Mouse (Mus musculus): ENCODE measurements at regions not wholly inside any gene's neighbourhood (a gene's known extent, or its start where the extent isn't known, plus 50 kb on each side); places are given as distances from the start of the nearest gene placed in this dataset.

DNA sequence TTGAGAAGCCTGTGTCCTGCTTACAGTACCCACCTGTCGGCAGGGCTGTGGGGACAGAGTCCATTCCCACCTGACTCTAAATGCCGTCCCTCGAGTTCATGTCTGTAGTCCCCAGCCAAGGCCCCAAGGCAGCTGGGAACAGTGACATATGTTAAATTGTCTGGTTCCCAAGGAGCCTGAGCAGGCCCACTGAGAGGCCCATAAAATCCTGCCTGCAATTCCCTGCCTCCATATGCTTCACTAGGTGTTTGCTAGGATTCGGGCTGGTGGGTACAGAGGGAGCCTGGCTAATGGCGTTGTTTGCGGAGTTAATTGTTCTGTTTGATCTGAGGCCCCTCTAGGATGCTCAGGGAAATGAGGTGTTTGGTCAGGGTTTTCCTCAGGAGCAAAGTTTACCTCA lies 258.8 kb upstream of the 9630041A04Rik start:
- no peak for DNase-seq (ENCODE audit: low read depth, low spot score)
- Histone ChIP-seq H3K27me3 (ENCODE audit: control insufficient read depth in 1 of 2, insufficient read depth in 2 of 2, low read length in 2 of 2) (no peaks in the 10 kb centered on the region), H3K79me2 (ENCODE audit: control insufficient read depth, insufficient read depth, low read length, poor library complexity) (no peaks in the 10 kb centered on the region), H3K27ac (ENCODE audit: control insufficient read depth, low read depth, low read length) (no peak overlapping the region), H3K4me3 (ENCODE audit: control insufficient read depth in 1 of 2, insufficient read depth in 1 of 2, low read depth in 2 of 2, low read length in 2 of 2) (no peak overlapping the region), H3K9ac (ENCODE audit: control insufficient read depth, low read depth, low read length, poor library complexity, severe bottlenecking) (no peak overlapping the region), H3K36me3 (ENCODE audit: control insufficient read depth in 1 of 2, insufficient read depth in 2 of 2, low read length in 2 of 2) (no peaks in the 10 kb centered on the region), H3K4me1 (ENCODE audit: control insufficient read depth in 1 of 2, insufficient read depth in 2 of 2, low read length in 2 of 2) (no peaks in the 10 kb centered on the region), H3K9me3 (replicated peaks; ENCODE audit: insufficient read depth, low read length) (no peaks in the 10 kb centered on the region)
- no peak for TF ChIP-seq MYC (IDR thresholded peaks at IDR 0.05; ENCODE audit: low read depth, low read length)
- no peak for TF ChIP-seq MAZ (IDR thresholded peaks at IDR 0.05; ENCODE audit: low read depth, low read length)
- no peak for TF ChIP-seq UBTF (IDR thresholded peaks at IDR 0.05; ENCODE audit: borderline replicate concordance, insufficient read depth, low read depth, low read length)
- no peak for TF ChIP-seq JUND (IDR thresholded peaks at IDR 0.05; ENCODE audit: low read depth, low read length)
- no peak for TF ChIP-seq NELFE (IDR thresholded peaks at IDR 0.05; ENCODE audit: low read depth, low read length)
- TF ChIP-seq RAD21 (IDR thresholded peaks at IDR 0.05; ENCODE audit: low read depth, low read length): no peak
- no peak for TF ChIP-seq CHD1 (IDR thresholded peaks at IDR 0.05; ENCODE audit: low read depth, low read length)
- no peak for TF ChIP-seq SMC3 (IDR thresholded peaks at IDR 0.05; ENCODE audit: low read depth, low read length)
- TF ChIP-seq GABPA (IDR thresholded peaks at IDR 0.05; ENCODE audit: low read depth, low read length): no peak
- no peak for TF ChIP-seq BHLHE40 (IDR thresholded peaks at IDR 0.05; ENCODE audit: borderline replicate concordance, low read depth, low read length)
- TF ChIP-seq EP300 (IDR thresholded peaks at IDR 0.05; ENCODE audit: low read depth in 1 of 2, low read length in 2 of 2): no peak
- no peak for TF ChIP-seq CHD2 (IDR thresholded peaks at IDR 0.05; ENCODE audit: low read length)
- TF ChIP-seq ELF1 (IDR thresholded peaks at IDR 0.05; ENCODE audit: low read depth, low read length): no peak
- no peak for TF ChIP-seq ZNF384 (IDR thresholded peaks at IDR 0.05; ENCODE audit: low read depth, low read length)

DNA sequence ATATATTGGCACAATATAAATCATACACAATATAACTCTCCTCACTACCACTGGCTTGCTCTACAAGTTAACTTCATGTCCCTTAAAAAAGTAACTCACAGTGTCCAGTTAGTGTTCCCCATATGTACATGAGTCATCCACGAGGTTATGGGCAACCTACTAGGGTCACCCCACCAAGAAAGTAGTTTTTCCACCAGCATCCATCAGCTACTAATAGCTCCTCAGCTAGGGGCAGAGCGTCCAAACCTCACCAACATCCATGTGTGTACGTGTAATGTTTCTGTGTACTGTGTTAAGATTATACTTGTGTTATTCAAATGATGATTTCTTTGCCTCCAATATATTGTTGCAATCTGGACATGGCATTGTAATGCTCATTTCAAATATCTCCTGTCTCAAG lies 264.7 kb upstream of the 9630041A04Rik start:
- Histone ChIP-seq H3K9me3 (replicated peaks; ENCODE audit: insufficient read depth, low read length) (no peaks in the 10 kb centered on the region), H3K27me3 (ENCODE audit: control insufficient read depth in 1 of 2, insufficient read depth in 2 of 2, low read length in 2 of 2) (no peaks in the 10 kb centered on the region), H3K4me3 (ENCODE audit: control insufficient read depth in 1 of 2, insufficient read depth in 1 of 2, low read depth in 2 of 2, low read length in 2 of 2) (no peak overlapping the region), H3K4me1 (ENCODE audit: control insufficient read depth in 1 of 2, insufficient read depth in 2 of 2, low read length in 2 of 2) (no peaks in the 10 kb centered on the region), H3K36me3 (ENCODE audit: control insufficient read depth in 1 of 2, insufficient read depth in 2 of 2, low read length in 2 of 2) (no peaks in the 10 kb centered on the region), H3K79me2 (ENCODE audit: control insufficient read depth, insufficient read depth, low read length, poor library complexity) (no peaks in the 10 kb centered on the region), H3K9ac (ENCODE audit: control insufficient read depth, low read depth, low read length, poor library complexity, severe bottlenecking) (no peak overlapping the region), H3K27ac (ENCODE audit: control insufficient read depth, low read depth, low read length) (no peak overlapping the region)
- DNase-seq (ENCODE audit: low read depth, low spot score): no peak
- no peak for TF ChIP-seq CHD1 (IDR thresholded peaks at IDR 0.05; ENCODE audit: low read depth, low read length)
- TF ChIP-seq TCF12 (IDR thresholded peaks at IDR 0.05; ENCODE audit: low read depth, low read length): no peak
- no peak for TF ChIP-seq MYB (IDR thresholded peaks at IDR 0.05; ENCODE audit: low read depth, low read length)
- TF ChIP-seq POLR2AphosphoS5 (IDR thresholded peaks at IDR 0.05; ENCODE audit: borderline replicate concordance, low read depth, low read length): no peak
- no peak for TF ChIP-seq CTCF (IDR thresholded peaks at IDR 0.05 in 2 of 3, conservative IDR thresholded peaks at IDR 0.05 in 1 of 3; ENCODE audit: control insufficient read depth in 1 of 3, insufficient read depth in 1 of 3, low read depth in 2 of 3, low read length in 3 of 3, poor library complexity in 1 of 3, severe bottlenecking in 1 of 3)
- no peak for TF ChIP-seq TAL1 (IDR thresholded peaks at IDR 0.05; ENCODE audit: low read length)
- TF ChIP-seq MAFK (IDR thresholded peaks at IDR 0.05; ENCODE audit: borderline replicate concordance, low read depth, low read length): no peak
- no peak for TF ChIP-seq SIN3A (IDR thresholded peaks at IDR 0.05; ENCODE audit: low read length)
- no peak for TF ChIP-seq ZMIZ1 (IDR thresholded peaks at IDR 0.05; ENCODE audit: low read depth, low read length)
- TF ChIP-seq MEF2A (IDR thresholded peaks at IDR 0.05; ENCODE audit: extremely low read depth, insufficient replicate concordance, low read depth, low read length, poor library complexity, severe bottlenecking): no peak
- TF ChIP-seq GABPA (IDR thresholded peaks at IDR 0.05; ENCODE audit: low read depth, low read length): no peak
- TF ChIP-seq ETS1 (IDR thresholded peaks at IDR 0.05; ENCODE audit: low read depth, low read length): no peak
- no peak for TF ChIP-seq MAX (IDR thresholded peaks at IDR 0.05; ENCODE audit: low read length)
- TF ChIP-seq EP300 (IDR thresholded peaks at IDR 0.05; ENCODE audit: low read depth in 1 of 2, low read length in 2 of 2): no peak
- TF ChIP-seq ZC3H11A (IDR thresholded peaks at IDR 0.05; ENCODE audit: low read depth, low read length): no peak
- no peak for TF ChIP-seq MYC (IDR thresholded peaks at IDR 0.05; ENCODE audit: low read depth, low read length)
- no peak for TF ChIP-seq KAT2A (conservative IDR thresholded peaks at IDR 0.05; ENCODE audit: low read depth, low read length)
- TF ChIP-seq ELF1 (IDR thresholded peaks at IDR 0.05; ENCODE audit: low read depth, low read length): no peak
- TF ChIP-seq ZNF384 (IDR thresholded peaks at IDR 0.05; ENCODE audit: low read depth, low read length): no peak
- no peak for TF ChIP-seq UBTF (IDR thresholded peaks at IDR 0.05; ENCODE audit: borderline replicate concordance, insufficient read depth, low read depth, low read length)

Data from MEL (cell line).